Mouse (Mus musculus): ENCODE measurements at regions not wholly inside any gene's neighbourhood (a gene's known extent, or its start where the extent isn't known, plus 50 kb on each side); places are given as distances from the start of the nearest gene placed in this dataset.
A peak's percentile ranks its signal among the peaks of the same experiment; 100 is the strongest.
"Not testable (repeated sequence)": the region's sequence is repeated elsewhere in the genome, so short reads cannot be mapped to it uniquely, and the experiment has no call there.

- DNase-seq (ENCODE audit: low spot score in 2 of 2): no peak
Observed at GRCm38 (mm10) chr13:88459474-88460173, 361.6 kb upstream of the Edil3 start.

GRCm38 (mm10) chr13:88490104-88490503, 331.2 kb upstream of the Edil3 start:
- DNase-seq (ENCODE audit: low spot score in 2 of 2): no peak

- no peak for DNase-seq (ENCODE audit: low spot score in 2 of 2)
Observed at GRCm38 (mm10) chr13:88510850-88511554, 310.3 kb upstream of the Edil3 start.

GRCm38 (mm10) chr13:88534796-88535195, 286.5 kb upstream of the Edil3 start:
- DNase-seq (ENCODE audit: low spot score in 2 of 2): no peak

- peak in 1 of 2 experiments; percentile 8 for DNase-seq (ENCODE audit: low spot score in 2 of 2)
Observed at GRCm38 (mm10) chr13:88554504-88554903, 266.8 kb upstream of the Edil3 start.

GRCm38 (mm10) chr13:88564978-88565377, 256.3 kb upstream of the Edil3 start:
- no peak for DNase-seq (ENCODE audit: low spot score in 2 of 2)

- no peak for DNase-seq (ENCODE audit: low spot score in 2 of 2)
Observed at GRCm38 (mm10) chr13:88602244-88602643, 219.0 kb upstream of the Edil3 start.

- no peak for DNase-seq (ENCODE audit: low spot score in 2 of 2)
Observed at GRCm38 (mm10) chr13:88610610-88611009, 210.7 kb upstream of the Edil3 start.

GRCm38 (mm10) chr13:88613231-88613630, 208.0 kb upstream of the Edil3 start:
- no peak for DNase-seq (ENCODE audit: low spot score in 2 of 2)

GRCm38 (mm10) chr13:88650135-88650534, 171.1 kb upstream of the Edil3 start:
- no peak for DNase-seq (ENCODE audit: low spot score in 2 of 2)

- DNase-seq (ENCODE audit: low spot score in 2 of 2): no peak
Observed at GRCm38 (mm10) chr13:88651036-88651435, 170.2 kb upstream of the Edil3 start.

GRCm38 (mm10) chr13:88655030-88655429, 166.2 kb upstream of the Edil3 start:
- DNase-seq (ENCODE audit: low spot score in 2 of 2): no peak

- DNase-seq (ENCODE audit: low spot score in 2 of 2): no peak
Observed at GRCm38 (mm10) chr13:88675835-88676234, 145.4 kb upstream of the Edil3 start.

GRCm38 (mm10) chr13:88704526-88704925, 116.7 kb upstream of the Edil3 start:
- no peak for DNase-seq (ENCODE audit: low spot score in 2 of 2)

GRCm38 (mm10) chr13:88729626-88730025, 91.6 kb upstream of the Edil3 start:
- DNase-seq (ENCODE audit: low spot score in 2 of 2): not testable (repeated sequence)

- no peak for DNase-seq (ENCODE audit: low spot score in 2 of 2)
Observed at GRCm38 (mm10) chr13:88749916-88750315, 71.4 kb upstream of the Edil3 start.
